Mouse (Mus musculus) ovary, adult 18-20 months (tissue): ENCODE measurements around the gene Tekt4.

Experiments
- DNase-seq: peaks from one replicate; pipeline ENCODE4 v3.0.0; 2022; ENCODE audit warnings: low spot score, mixed read lengths

The Tekt4 gene

DNA sequence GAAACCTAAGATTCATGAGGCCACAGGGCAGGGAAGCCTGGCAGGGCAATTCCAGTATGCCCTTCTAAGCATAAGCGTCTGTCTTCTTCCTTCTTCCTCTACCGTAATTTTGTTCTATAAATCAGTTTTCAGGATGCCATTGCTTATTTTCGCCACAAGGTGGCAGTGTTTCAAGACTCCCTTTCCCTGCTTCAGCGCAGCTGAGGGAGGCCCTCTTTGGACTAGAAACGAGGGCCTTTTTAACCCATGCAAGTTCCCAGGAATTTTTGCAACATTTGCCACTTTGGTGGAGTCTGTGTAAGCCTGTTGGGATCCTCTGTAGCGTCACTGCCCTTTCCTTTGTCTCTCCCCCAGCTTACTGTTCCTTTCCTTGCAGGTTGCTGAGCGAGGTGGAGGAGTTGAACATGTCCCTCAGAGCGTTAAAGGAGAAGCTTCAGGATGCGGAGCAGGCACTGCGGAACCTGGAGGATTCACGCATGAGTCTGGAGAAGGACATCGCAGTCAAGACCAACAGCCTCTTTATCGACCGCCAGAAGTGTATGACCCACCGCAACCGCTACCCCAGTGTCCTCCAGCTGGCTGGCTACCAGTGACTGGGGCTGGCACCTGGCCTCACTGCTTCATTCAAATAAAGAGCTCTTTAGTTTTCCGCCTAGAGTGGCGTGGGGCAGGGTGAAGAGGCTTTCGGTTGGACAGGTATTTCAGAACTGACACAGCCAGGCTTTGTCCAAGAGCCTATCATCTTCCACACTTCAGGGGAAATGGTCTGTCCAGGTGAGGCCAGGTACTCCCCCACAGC is 21.7 kb downstream of the Tekt4 start:
- no peak for DNase-seq

DNA sequence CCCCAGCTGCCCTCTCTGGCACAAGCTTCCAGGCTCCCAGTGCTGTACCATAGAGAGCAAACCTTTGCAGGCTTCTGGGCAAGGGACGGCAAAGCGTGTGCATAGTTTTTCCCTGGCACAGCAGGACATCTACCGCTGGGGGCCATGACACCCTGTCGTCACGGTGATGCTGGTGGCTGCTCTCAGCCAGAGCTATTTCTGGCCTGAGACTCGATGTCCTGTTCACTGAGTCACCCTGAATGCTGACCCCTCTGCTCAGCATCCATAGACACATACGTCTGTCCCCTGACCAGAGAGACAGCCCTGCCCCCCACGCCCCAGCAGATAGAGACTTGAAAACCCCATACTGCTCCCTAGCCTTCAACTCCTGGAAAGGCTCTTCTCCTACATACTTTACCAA is 25.7 kb downstream of the Tekt4 start:
- no peak for DNase-seq

DNA sequence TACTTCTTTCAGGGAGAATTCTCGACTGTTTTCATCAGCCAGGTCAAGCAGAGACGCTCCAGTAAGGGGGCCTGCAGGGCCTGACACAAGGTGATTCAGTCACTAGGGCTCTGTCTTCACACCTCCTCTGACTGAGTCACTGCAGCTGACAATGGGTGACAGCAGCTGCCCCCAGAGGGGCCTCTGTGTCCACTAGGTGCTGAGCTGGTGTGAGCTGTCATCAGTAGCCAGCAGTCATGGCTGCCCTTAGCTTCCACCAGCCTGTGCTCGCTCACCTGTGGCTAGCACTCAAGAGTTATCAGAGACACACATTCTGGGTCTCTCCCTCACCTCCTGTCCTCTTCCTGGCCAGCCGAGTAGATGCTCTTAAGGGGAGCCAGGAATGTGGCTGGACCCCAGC is 26.4 kb downstream of the Tekt4 start:
- no peak for DNase-seq

DNA sequence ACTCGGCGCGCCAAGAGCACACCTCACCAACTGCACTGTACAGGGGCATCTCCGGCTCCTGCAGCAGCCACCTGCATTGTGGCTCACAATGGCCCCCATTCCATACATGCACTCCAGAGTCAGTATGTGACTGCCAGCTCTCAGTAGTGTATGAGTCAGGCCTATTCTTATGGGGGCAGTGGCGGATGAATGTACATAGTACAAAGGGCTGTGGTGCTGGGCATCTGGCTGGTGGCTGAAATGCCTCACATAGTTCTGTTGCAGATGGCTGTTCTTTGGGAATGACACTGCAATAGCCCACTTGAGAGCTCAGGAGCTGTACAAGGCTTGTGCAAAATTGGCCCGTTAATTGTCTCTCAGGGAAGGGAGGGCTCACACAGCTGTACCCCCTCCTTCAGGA is 27.7 kb downstream of the Tekt4 start:
- DNase-seq, result no peak

DNA sequence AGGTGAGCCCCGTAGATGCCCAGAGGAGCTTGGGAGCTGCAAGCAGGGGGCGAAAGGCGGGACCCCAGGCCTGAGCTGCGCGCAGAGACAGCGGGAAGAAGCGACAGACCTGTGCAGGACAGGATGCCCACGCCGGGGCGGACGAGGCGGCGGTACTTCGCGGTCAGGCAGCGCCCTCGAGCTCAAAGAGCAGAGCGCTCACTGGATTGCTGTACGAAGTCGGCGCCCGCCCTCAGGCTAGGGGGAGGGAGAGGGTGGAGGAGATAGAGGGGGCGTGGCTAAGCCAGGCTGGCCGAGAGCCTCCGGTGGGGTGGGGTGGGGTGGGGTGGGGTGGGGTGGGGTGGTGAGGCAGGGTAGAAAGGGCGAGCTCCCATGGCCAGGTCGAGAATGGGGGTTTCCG is 42.6 kb downstream of the Tekt4 start, which contains the start of gene Sstr5:
TSS of gene Sstr5 (minus strand) at position 276 of the 400 bp plus-strand sequence.
- no peak for DNase-seq

DNA sequence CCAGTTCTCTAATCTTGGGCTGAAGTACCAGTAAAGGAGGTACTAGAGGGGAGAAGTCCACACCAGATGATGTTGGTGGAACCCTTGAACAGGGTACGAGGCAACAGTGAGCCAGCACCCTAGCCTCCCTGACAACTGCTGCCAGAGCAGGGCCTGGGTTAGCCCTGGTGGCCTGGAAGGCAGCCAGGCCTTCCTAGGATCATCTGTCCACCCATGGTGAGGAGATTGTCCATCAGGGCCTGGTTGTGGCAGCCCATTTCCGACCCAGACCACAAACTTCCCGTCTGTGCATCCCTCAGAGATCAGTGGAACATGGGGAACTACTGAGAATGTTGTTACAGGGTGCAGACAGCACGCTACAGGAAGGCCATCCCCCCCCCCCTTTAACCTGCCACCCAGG is 48.2 kb downstream of the Tekt4 start:
- no peak for DNase-seq

DNA sequence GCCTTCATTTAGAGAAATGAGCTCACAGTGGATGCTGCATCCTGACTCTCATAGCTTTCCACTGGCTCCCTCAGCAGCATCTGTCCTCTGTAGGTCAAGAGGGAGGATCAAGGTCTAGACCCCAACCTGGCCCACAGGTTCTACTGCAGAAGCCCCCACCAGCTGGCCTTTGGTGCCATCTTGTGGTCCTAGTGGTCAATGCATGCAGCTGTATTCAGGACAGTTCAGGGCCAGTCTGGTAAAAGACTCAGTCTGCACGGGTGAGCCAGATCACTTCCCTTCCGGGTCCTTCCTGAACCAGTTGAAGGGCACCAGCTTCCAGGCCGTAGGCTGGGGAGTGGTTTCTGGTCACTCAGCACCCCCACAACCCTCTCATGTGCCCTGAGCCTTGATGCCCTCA is 53.4 kb downstream of the Tekt4 start:
- DNase-seq, result peak; percentile 28

DNA sequence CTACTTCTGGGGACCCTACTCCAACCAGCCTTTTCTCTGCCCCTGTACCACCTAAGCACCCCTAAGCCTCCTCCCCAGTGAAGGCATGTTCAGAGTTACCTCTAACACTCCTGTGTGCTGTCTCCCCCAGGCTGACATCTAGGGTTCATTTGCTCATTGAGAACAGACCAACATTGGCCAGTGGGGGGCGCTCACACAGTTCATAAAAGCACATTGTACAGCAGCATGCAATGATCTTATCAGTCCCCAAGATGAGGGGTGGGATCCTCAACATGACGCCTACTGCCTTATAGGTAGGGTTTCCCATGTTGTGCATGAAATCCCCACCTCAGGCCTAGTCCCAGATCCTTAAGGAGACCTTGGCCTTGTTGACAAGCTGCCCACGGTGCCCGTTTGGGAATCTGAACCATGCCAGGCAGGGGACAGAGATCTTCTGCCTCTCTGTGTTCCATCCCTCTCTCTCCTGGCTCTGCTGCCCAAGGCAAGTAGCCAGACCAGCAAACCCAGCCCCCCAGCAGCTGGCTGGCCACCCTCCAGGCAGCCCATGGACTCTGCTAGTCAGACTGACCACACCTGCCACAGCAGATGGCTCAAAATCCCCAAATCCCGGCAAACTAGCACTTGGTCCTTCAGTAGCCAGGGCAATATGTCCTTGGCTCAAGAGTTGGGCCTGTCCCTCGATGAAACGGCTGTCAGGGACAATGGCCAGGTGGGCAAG is 54.6 kb downstream of the Tekt4 start:
- DNase-seq, result no peak

DNA sequence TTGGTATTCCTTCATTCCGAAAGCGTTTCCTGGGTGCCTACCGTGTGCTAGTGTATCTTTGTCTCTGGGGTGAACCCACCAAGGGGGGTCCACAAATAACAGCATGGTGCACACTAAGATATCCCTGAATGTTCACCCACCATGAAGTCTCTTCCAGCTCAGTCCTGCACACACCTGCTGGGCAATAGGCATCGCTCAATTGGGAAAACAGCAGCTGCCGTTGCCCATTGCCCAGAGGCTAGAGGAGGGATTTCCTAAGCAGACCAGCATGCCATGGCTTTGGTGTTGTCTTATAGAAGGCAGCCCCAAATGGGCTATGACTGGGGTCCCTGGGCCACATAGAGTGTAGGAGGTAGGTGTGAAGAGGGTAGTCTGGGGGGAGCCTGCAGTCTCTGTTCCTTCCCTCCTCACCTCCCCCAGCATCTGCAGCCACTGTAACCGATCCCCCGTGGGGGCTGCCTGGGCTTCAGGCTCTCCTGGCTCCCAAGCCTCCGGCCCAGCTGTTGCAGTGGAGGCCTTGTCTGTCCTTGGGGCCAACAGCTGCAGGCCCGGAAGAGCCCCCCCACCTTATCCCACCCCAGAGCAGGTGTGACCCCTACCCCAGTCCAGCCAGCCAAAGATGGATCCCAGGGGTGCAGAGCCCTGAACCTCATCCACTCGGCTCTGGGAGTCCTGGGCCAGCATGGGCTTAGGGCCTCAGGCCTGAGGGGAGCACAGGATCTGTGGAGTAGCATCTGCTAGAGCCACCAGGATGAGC is 55.8 kb downstream of the Tekt4 start:
- DNase-seq, result no peak

DNA sequence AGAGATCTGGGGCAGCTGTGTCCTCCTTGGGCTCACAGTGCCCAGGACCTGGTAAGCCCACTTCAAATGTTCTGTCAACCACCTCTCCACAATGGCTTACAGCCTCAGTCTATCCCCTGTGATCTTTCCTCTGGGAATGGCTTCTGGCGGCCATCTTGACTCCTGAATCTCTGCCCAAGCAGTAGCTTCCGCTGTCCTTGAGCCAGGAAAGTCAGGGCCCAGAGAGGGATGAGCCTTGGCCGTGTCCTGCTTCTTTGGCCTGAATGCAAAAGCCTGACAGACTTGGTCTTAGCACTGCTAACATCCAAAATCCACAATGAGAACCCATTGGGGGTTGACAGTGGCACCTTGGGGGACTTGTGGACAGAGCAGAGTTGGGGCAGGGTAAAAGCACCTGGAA is 57.5 kb downstream of the Tekt4 start:
- no peak for DNase-seq

DNA sequence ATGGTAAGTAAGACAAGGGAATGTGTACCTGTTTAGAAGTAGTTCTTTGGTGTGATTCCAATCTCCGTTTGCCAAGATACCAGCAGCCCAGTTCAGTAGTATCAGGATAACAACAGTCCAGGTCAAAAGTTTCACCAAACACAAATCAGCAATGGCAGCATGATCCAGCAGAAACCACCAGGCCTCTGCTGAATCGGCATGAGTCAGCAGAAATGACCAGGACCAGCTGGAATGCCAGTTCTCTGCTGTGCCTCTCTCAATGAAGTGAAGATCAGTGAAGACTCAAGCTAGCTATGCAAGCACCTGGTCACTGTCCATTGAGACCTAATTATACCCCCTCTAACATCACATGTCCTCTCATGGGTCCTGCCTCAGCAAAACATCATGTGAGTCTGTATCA is 59.6 kb downstream of the Tekt4 start:
- no peak for DNase-seq

DNA sequence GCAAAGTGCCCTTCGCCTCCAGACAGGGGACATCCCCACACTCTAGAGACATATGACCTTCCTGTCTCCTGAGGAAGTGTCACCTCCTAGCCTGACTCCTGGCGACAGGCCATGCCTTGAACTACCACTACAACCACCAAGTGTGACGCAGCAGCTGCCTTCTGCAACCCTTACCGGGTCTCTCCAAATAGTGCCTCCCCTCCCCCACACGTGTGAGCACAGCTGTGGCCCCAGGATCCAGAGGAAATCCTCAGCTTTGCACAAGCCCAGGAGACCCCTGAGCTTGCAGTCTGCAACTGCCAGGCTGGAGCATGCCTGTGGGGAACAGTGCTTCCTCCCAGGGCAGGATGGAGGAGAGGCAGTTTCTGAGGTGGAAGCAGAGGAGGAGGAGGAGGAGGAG is 61.9 kb downstream of the Tekt4 start:
- no peak for DNase-seq

DNA sequence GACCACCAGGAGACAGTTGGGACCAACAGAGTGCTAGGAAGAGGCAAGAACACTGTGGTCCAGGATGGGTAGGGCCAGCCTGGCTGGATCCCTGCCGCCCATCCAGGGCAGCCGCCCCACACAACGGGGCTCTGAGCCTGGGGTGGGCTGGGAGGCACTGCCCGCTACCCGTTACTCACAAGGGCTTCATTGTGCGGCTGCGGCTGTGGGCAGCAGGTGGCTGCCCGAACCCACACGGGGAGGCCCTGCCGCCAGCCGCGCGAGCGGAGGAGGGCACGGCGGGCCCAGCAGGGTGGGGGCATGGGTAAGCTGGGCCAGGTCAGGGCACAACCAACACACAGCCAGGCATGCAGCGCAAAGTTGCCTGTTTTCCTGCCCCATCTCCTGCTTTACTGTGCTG is 63.7 kb downstream of the Tekt4 start:
- DNase-seq, result no peak

DNA sequence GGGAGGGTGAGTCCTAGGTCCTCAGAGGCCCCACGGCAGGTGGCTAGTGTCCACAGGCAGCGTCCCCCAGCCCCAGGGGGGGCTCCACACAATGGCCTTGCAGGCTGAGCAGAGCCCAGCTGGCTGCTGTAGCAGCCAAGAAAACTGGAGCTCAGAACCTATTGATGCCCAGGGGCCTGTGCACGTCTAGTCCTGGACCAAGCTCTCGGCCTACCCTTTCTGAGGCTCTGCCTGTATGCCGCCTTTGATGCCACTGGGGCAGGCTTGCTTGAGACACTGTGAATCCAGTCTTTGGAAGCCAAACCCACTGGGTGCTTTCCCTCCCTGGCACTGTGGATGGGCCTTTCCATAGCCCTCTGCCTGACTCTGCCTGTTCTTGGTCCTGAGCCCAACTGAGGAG is 65.1 kb downstream of the Tekt4 start:
- no peak for DNase-seq

DNA sequence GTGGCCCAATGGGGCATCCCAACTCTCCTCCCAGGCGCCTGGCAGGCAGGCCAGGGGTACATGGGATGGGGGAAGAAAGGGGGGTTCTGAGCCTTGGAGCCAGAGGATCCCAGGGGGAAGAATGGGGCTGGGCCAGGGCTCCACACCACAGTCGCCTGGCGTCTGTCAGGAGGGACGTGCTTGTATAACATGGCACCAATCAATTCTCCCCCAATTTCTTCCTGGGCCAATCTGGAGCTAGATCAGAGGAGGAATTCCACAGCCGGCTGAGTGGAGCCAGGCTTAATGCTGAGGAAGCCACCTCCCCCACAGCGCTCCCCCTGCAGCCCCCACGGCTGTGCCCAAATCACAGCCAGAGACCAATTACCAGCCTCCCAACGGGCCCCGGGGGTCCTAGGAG is 66.1 kb downstream of the Tekt4 start:
- DNase-seq, result no peak

DNA sequence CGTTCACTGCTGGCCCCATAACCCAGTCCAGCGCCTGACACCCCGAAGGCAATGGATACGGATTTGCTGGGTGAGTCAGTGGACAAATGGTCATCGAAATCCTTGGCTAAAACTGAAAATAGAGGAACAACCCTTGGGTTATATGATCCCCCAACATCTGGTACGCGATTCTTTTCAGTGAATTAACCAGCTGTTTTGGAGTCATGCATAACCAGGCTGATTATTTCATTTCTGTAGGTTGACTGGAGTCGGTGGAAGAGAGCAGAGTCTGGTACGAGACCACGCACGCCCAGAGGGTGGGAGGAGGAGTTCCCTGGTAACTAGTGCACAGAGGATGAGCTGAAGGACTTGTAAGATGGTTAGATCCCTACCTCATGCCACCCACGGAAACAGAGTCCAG is 67.7 kb downstream of the Tekt4 start:
- no peak for DNase-seq
